Mouse (Mus musculus) testis, postnatal 14 days (tissue): ENCODE measurements at regions not wholly inside any gene's neighbourhood (a gene's known extent, or its start where the extent isn't known, plus 50 kb on each side); places are given as distances from the start of the nearest gene placed in this dataset.
"Not testable (repeated sequence)": the region's sequence is repeated elsewhere in the genome, so short reads cannot be mapped to it uniquely, and the experiment has no call there.

Experiments used
- DNase-seq: peaks from one replicate; pipeline ENCODE4 v3.0.0; 2021; ENCODE audit warnings: low spot score

GRCm38 (mm10) chr15:96031085-96031780, 240.6 kb downstream of the Ano6 start:
- no peak for DNase-seq

DNA sequence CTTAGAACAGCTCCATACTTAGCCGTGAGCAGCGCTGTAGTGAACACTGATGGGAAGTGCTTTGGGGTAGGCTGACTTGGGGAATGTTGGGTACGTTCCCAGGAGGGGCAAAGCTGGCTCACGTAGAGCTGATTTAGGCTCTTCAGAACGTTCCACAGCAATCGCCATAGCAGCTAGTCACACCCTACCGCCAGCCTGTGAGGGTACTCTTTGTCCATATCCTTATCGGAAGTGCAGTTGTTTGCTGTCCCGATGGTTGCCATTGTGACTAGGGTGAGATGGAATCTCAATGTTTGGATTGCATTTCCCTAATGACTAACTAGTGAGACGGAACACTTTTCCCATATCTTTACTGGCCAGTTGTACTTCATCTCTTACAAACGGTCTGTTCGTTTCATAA, 244.6 kb downstream of the Ano6 start:
- no peak for DNase-seq

- no peak for DNase-seq
Measured at GRCm38 (mm10) chr15:96045561-96045960, 241.8 kb upstream of the Arid2 start.

DNA sequence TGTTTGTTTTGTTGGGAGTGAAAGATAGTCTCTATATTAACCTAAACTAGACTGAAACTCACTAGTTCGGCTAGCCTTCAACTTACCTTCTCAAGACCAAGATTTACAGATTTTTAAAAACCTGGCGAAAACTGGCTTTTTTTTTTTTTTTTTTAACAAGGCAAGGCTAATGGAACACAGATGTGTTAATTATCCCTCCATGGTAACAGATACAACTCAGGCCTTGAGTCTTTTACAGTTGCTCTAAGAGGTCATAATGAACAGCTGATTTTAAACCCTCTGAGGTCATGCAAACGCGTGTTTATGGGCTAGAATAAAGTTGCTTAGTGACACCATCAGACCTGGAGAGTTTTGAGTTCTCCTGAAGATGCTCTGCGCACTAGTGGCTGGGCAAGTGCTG, 240.7 kb upstream of the Arid2 start:
- no peak for DNase-seq

- DNase-seq: no peak
Measured at GRCm38 (mm10) chr15:96050416-96050815, 236.9 kb upstream of the Arid2 start.

DNA sequence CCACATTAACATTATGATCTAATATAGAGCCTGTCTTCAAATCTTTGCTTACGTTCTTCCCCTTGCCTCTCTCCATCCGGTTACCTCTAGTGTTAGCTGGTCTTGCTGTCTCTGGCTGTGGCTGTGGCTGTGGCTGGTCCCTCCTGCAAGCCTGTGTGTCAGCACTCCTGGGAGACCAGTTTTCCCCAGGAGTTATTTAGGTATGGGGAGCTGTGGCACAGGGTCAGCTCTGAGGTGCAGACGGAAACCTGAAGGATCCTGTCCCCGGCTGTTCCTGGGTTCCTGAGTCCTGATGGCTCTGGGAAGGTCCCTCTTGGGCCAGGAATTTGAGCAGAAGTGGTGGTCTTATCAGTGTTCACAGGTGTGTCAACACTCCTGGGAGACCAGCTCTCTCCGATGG, 234.7 kb upstream of the Arid2 start:
- DNase-seq: no peak

GRCm38 (mm10) chr15:96055361-96055760, 232.0 kb upstream of the Arid2 start:
- DNase-seq: no peak

DNA sequence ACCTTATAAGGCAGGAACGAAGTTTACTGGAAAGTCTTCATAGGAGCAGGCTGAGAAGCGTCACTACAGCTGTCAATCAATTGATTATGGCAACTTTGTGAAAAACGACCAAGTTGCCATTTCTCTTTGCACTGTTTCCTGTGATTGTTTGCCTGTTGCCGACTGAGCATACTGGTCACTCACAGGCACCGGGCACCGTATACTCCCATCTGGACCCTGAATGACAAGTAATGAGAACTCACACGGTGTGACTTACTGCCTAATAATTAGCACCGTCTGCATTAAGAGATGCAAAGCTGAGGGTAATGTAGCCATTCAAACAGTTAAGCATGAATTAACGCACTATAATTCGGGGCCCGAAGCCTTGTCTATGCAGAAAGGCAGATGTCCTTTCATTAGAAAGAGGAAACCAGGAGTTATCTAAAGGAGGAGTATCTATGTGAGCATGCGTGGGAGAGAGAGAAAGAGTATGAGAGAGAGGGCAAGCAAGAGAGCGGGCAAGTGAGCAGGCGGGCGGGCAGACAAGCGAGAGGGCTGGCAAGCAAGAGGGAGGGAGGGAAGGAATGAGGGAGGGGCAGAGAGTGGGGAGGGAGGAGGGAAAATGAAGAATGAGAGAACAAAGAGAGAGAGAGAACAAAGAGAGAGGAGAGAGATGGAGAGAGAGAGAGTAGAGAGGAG, 231.4 kb upstream of the Arid2 start:
- DNase-seq: no peak

DNA sequence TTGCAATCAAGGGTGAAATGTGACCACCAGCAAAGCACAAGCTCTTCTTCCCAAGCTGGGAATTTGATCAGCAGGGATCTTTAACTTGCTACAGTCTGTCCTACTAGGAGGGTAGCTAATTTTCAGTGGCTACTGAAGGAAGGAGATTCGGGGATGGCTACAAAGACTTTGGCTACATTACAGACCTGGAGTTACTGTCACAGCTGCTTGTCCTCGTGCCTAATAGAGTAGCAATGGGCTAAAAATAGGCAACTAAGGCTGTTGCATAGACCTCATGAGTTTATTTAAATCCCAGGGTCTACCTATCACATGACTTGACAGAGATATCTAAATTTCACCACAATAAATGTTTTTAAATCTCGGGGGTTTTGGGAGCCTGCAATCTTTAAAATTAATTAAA, 227.7 kb upstream of the Arid2 start:
- no peak for DNase-seq

- DNase-seq: no peak
Measured at GRCm38 (mm10) chr15:96064499-96065217, 222.7 kb upstream of the Arid2 start.

DNA sequence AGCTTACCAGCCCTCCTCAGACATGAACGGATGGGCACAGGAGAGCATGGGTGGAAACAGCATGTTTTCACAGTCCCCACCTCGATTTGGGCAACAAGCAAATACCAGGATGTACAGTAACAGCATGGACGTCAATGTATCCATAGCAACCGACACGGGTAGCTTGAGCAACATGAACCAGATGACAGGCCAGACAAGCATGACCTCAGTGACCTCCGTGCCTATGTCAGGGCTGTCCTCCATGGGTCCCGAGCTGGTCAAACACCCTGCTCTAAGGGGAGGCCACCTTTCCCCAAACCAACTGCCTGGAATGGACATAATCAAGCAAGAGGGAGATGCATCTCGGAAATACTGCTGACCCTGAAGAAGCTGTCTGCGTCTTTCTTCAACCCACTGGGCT, 211.7 kb upstream of the Arid2 start:
- DNase-seq: no peak

- no peak for DNase-seq
Measured at GRCm38 (mm10) chr15:96077756-96078155, 209.6 kb upstream of the Arid2 start.

DNA sequence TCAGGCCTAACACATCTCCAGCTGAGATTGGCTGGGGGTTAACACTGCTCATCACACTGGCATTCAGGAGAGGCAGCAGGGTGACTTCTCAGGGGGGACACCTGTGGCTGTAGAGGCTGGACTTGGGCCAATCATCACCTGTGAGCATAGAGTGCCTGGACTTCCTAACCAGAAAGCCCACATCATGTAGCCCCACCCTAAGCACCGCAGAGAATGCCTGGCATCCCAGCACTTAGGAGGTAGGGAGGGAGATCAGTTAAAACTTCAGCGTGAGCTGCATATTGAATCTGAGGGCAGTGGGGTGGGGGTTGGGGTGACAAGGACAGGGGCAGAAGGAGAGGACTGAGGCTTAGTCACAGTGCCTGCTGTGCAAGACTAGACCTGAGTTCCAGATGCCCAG, 208.7 kb upstream of the Arid2 start:
- DNase-seq: no peak

DNA sequence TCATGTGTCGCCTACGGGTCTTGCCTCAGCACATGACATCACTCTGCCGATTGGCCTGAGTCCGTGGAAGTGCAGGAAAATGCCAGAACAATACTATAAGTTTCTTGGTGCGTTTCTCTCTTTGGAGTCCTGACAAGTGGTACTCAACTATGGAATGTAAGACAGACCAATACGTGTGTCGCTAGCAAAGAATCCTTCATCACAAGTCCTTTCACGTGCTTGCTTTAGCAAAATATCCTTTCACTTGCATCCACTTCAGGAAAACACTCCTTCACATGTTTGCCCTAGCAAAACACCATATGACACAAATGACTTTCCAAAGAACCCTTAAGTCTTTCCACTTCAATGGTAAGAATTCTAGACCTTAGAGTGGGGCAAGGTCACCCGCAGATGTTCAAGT, 197.6 kb upstream of the Arid2 start:
- DNase-seq: no peak

DNA sequence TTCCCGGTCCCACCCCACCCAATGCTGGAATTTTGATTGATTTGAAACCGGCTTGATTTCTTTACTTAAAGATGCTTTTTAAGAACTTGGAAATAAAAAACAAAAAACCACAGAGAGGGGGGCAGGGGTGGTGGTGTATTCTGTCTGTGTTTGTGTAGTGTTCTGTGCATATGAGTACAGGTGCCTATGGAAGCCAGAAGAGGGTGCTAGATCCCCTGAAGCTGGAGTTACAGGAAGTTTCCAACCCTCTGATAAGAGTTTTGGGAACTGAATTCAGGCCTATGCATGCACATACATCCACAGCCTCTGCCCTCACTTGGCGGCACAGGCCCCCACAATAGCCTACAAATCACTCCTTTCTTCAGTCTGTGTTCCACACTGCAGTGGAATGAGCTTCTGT, 190.9 kb upstream of the Arid2 start:
- DNase-seq: no peak

DNA sequence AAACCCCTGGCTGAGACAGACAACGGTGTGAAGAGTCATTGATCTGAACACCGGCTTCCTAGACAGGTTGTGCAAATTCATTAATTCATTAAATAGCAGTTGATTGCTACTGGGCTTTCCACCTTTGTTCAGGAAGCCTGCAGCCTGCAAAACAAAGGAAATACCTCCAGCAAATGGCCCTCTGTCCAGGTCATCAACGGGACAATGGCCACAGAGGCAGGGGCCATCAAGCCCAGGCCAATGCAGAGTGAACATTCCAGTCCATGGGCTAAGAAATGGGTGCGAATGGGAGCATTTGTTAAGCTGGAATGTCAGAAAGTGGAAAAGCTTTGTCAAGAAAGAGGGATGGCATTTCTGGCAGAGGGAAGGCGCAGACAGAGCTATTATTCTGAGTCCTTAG, 188.5 kb upstream of the Arid2 start:
- no peak for DNase-seq

GRCm38 (mm10) chr15:96099844-96100640, 187.3 kb upstream of the Arid2 start:
- DNase-seq: not testable (repeated sequence)

- no peak for DNase-seq
Measured at GRCm38 (mm10) chr15:96103737-96104136, 183.6 kb upstream of the Arid2 start.

DNA sequence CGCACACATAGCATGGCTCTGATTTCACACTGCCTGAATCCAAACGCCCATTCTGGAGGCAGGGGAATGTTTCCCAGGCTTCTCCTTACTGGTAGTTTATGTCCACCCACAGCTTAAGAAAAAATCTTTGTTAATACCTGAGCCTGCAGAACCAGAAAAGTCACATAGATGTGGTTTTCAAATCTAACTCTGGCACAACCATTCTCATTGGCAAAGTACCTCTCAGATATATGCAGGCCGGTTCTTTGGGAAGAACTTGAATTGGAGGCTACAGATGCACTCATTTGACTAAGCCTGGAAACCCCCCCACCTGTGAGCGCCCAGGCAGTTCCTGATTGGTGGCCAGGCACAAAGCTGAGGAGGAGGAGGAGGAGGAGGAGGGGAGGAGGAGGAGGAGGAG, 179.8 kb upstream of the Arid2 start:
- no peak for DNase-seq

DNA sequence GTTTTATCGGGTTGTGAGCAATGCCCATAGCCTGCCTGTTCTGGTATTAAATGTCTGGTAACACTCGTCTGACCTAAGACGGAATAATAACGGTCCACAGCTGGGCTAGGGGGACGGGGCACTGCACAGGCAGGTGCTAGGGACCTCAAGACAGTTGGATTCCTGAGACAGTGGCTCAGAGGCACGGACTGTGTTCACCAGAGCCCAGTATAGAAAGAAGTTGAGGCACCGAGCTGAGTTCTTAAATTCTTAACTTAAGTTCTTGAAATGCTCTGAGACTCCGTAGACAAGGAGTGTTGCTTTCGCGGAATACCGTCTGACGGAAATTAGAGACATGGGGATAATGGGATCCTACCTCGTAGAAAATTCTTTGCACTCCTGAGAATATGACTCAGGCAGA, 174.2 kb upstream of the Arid2 start:
- no peak for DNase-seq

- no peak for DNase-seq
Measured at GRCm38 (mm10) chr15:96114616-96115015, 172.7 kb upstream of the Arid2 start.

- no peak for DNase-seq
Measured at GRCm38 (mm10) chr15:96115196-96115595, 172.1 kb upstream of the Arid2 start.

GRCm38 (mm10) chr15:96119240-96119639, 168.1 kb upstream of the Arid2 start:
- DNase-seq: no peak
